Mouse (Mus musculus) thymus, postnatal 10 days (tissue): ENCODE measurements around the gene Selenon.

ENCODE experiments used
- DNase-seq, 2 experiments: peaks; one replicate each; pipeline ENCODE4 v3.0.0; 2021; ENCODE audit warnings: low spot score in 2 of 2

Selenon gene

GRCm38 (mm10) chr4:134551494-134552316, at the start of gene Selenon:
Gene Selenon, minus strand, starts transcription at chr4:134552166.
- no peak for DNase-seq

- peak in 1 of 2 experiments; percentile 10 for DNase-seq
Observed at GRCm38 (mm10) chr4:134601404-134601803, 49.4 kb upstream of the Selenon start.

- no peak for DNase-seq
Observed at GRCm38 (mm10) chr4:134600777-134601176, 48.8 kb upstream of the Selenon start.

GRCm38 (mm10) chr4:134600060-134600459, 48.1 kb upstream of the Selenon start:
- no peak for DNase-seq

GRCm38 (mm10) chr4:134596816-134597692, 45.1 kb upstream of the Selenon start:
- no peak for DNase-seq

- DNase-seq: no peak
Observed at GRCm38 (mm10) chr4:134594731-134595439, 42.9 kb upstream of the Selenon start.

- no peak for DNase-seq
Observed at GRCm38 (mm10) chr4:134592442-134592841, 40.5 kb upstream of the Selenon start.

- DNase-seq: no peak
Observed at GRCm38 (mm10) chr4:134591506-134592061, 39.6 kb upstream of the Selenon start.

GRCm38 (mm10) chr4:134590227-134590926, 38.4 kb upstream of the Selenon start:
- no peak for DNase-seq

- no peak for DNase-seq
Observed at GRCm38 (mm10) chr4:134589786-134590185, 37.8 kb upstream of the Selenon start.

GRCm38 (mm10) chr4:134588951-134589350, 37.0 kb upstream of the Selenon start:
- no peak for DNase-seq

GRCm38 (mm10) chr4:134588287-134588686, 36.3 kb upstream of the Selenon start:
- DNase-seq: no peak

GRCm38 (mm10) chr4:134587636-134588197, 35.8 kb upstream of the Selenon start:
- no peak for DNase-seq

- no peak for DNase-seq
Observed at GRCm38 (mm10) chr4:134586631-134587030, 34.7 kb upstream of the Selenon start.

- no peak for DNase-seq
Observed at GRCm38 (mm10) chr4:134586126-134586525, 34.2 kb upstream of the Selenon start.

- peak in 1 of 2 experiments; percentile 60 for DNase-seq
Observed at GRCm38 (mm10) chr4:134583513-134583912, 31.5 kb upstream of the Selenon start.

- no peak for DNase-seq
Observed at GRCm38 (mm10) chr4:134581365-134581764, 29.4 kb upstream of the Selenon start.

GRCm38 (mm10) chr4:134580351-134581148, 28.6 kb upstream of the Selenon start:
- no peak for DNase-seq

- DNase-seq: no peak
Observed at GRCm38 (mm10) chr4:134579620-134580019, 27.7 kb upstream of the Selenon start.

GRCm38 (mm10) chr4:134579212-134579611, 27.2 kb upstream of the Selenon start:
- DNase-seq: no peak
